Mouse (Mus musculus): ENCODE measurements at regions not wholly inside any gene's neighbourhood (a gene's known extent, or its start where the extent isn't known, plus 50 kb on each side); places are given as distances from the start of the nearest gene placed in this dataset.

- TF ChIP-seq GATA1 (IDR thresholded peaks at IDR 0.05; ENCODE audit: borderline replicate concordance, low read length) (no peak), CTCF (IDR thresholded peaks at IDR 0.05; ENCODE audit: low read depth, low read length) (no peak), POLR2AphosphoS5 (IDR thresholded peaks at IDR 0.05; ENCODE audit: insufficient replicate concordance, low read depth, low read length) (no peak), GATA2 (IDR thresholded peaks at IDR 0.05; ENCODE audit: borderline replicate concordance, low read depth, low read length) (no peak), TAL1 (conservative IDR thresholded peaks at IDR 0.05; ENCODE audit: low read depth, low read length) (no peak)
Observed at GRCm38 (mm10) chr5:118373581-118373981, 128.6 kb downstream of the 2410131K14Rik start.

Measured in G1E (cell line).